Mouse (Mus musculus) liver, embryonic 11.5 days (tissue): ENCODE results near the gene Pold4. TPM values are rescaled to one million over a fixed set of nuclear protein-coding genes. Genes with fewer than 3 reads are reported as not detected.

Experiments
- ATAC-seq: fragments of 200-750 bp; cut with Nextera tagmentation; replicated peaks from 2 replicates; pipeline ENCODE4 v1.8.0; 2017; ENCODE audit warnings: moderate number of reproducible peaks, mild to moderate bottlenecking, moderate TSS enrichment, moderate library complexity; ENCODE audit not compliant: low FRiP score
- DNase-seq: peaks from one replicate; pipeline ENCODE4 v3.0.0-alpha.2; 2017; ENCODE audit warnings: low spot score
- H3K27ac ChIP-seq: fragments of 300-500 bp; sonication (generic); 2 replicates; pipeline ENCODE4 v1.5.1; 2014; ENCODE audit warnings: mild to moderate bottlenecking, low read depth, low read length, control low read depth
- H3K27me3 ChIP-seq: fragments of 300-500 bp; sonication (generic); replicated peaks from 2 replicates; pipeline ENCODE4 v1.6.1; 2014; ENCODE audit warnings: low read length, mixed read lengths; ENCODE audit not compliant: control insufficient read depth, insufficient read depth
- H3K36me3 ChIP-seq: fragments of 300-500 bp; sonication (generic); 2 replicates; pipeline ENCODE4 v1.6.1; 2014; ENCODE audit warnings: mild to moderate bottlenecking, low read length, moderate library complexity, mixed read lengths; ENCODE audit not compliant: control insufficient read depth, insufficient read depth
- H3K4me1 ChIP-seq: fragments of 300-500 bp; sonication (generic); replicated peaks from 2 replicates; pipeline ENCODE4 v1.6.1; 2014; ENCODE audit warnings: low read length, mixed read lengths; ENCODE audit not compliant: control insufficient read depth, insufficient read depth
- H3K4me2 ChIP-seq: fragments of 300-500 bp; sonication (generic); 2 replicates; pipeline ENCODE4 v1.6.1; 2014; ENCODE audit warnings: mild to moderate bottlenecking, control low read depth, moderate library complexity
- H3K4me3 ChIP-seq: fragments of 300-500 bp; sonication (generic); 2 replicates; pipeline ENCODE4 v1.5.1; 2014; ENCODE audit warnings: low read depth, low read length, control low read depth
- H3K9ac ChIP-seq: fragments of 300-500 bp; sonication (generic); 2 replicates; pipeline ENCODE4 v1.6.1; 2014; ENCODE audit warnings: low read depth, low read length, control low read depth
- H3K9me3 ChIP-seq: fragments of 300-500 bp; sonication (generic); 2 replicates; pipeline ENCODE4 v1.6.1; 2016; ENCODE audit warnings: low read length, inconsistent platforms, mixed read lengths; ENCODE audit not compliant: control insufficient read depth
- WGBS: fragments of 180-500 bp; shearing (Covaris S2); extraction: QIAGEN DNeasy Blood & Tissue Kit; methylation state at CpG from one replicate; pipeline ENCODE4 v1.1.7; 2014; 5-methylcytosine and 5-hydroxymethylcytosine counted together
- polyA plus RNA-seq: library from polyadenylated mRNA; unstranded; fragments of >200 nt; fragmentation: Nextera tagmentation; extraction: Ambion mirVana; gene quantifications from 2 replicates; pipeline ENCODE4 v1.2.1, GENCODE M21; 2014

Gene Pold4
- polyA plus RNA-seq, 1 experiment from 2014 or later, result 24.9 TPM

GRCm38 (mm10) chr19:4192251-4192985 lies 39.3 kb upstream of the Pold4 start:
- Histone ChIP-seq H3K9ac (peak overlapping the region; percentile 98), H3K9me3 (no peaks in the 10 kb centered on the region), H3K27ac (peak overlapping the region; percentile 90), H3K36me3 (peaks cover 36% of the 10 kb centered on the region), H3K4me2 (peak overlapping the region; percentile 95), H3K4me1 (peaks cover 37% of the 10 kb centered on the region), H3K27me3 (no peaks in the 10 kb centered on the region), H3K4me3 (peak overlapping the region; percentile 95)
- no peak for DNase-seq
- under 1% methylated on average over 50 of the region's 52 CpGs for whole genome bisulfite sequencing
- ATAC-seq, result peak; percentile 56

GRCm38 (mm10) chr19:4193129-4193528 lies 38.6 kb upstream of the Pold4 start:
- WGBS, result 55% methylated on average over 6 of the region's 6 CpGs
- peaks cover 37% of the 10 kb centered on the region for H3K36me3 ChIP-seq
- H3K27ac ChIP-seq, result peak overlapping the region; percentile 90; the same call in 1 of the 2 replicates
- ATAC-seq (no peak), DNase-seq (no peak)
- H3K4me2 ChIP-seq, result peak overlapping the region; percentile 95
- peak overlapping the region; percentile 98 for H3K9ac ChIP-seq
- no peaks in the 10 kb centered on the region for H3K9me3 ChIP-seq
- peak overlapping the region; percentile 95 for H3K4me3 ChIP-seq
- H3K27me3 ChIP-seq, result no peaks in the 10 kb centered on the region
- H3K4me1 ChIP-seq, result peaks cover 37% of the 10 kb centered on the region

DNA sequence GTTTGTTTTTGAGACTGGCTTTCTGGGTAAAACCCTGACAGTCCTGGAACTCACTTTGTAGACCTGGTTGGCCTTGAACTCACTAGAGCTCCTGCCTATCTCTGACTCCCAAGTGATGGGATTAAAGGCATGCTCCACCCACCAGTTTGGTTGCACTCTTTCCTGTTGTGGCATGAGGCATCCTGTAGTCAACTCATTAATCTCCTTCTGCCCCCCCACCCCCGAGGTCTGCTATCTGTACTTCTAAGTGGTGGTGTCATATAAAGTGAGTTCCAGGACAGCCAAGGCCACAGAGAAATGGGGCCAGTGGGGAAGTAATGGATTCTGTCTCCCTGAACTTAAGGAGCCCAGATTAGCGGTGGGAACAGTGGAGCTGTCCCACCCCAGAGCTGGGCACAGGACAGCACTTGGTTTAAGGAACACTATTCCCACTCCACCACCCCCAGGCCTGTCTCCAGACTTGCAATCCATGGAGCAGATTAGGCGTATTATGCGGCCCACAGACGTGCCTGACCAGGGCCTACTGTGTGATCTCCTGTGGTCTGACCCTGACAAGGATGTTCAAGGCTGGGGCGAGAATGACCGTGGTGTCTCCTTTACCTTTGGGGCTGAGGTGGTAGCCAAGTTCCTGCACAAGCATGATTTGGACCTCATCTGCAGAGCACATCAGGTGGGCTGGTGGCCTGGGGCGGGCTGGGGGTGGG lies 37.5 kb upstream of the Pold4 start:
- ATAC-seq, result no peak
- H3K27ac ChIP-seq, result no peak overlapping the region

GRCm38 (mm10) chr19:4194776-4195650 lies 36.7 kb upstream of the Pold4 start:
- H3K36me3 ChIP-seq, result peaks cover 44% of the 10 kb centered on the region
- no peak overlapping the region for H3K4me2 ChIP-seq
- no peaks in the 10 kb centered on the region for H3K27me3 ChIP-seq
- H3K4me3 ChIP-seq, result no peak overlapping the region; the same call in 1 of the 2 replicates
- DNase-seq, result no peak
- peaks cover 39% of the 10 kb centered on the region for H3K4me1 ChIP-seq
- no peak overlapping the region for H3K27ac ChIP-seq
- no peak overlapping the region for H3K9ac ChIP-seq
- no peaks in the 10 kb centered on the region for H3K9me3 ChIP-seq
- 81% methylated on average over 12 of the region's 12 CpGs for WGBS
- no peak for ATAC-seq

More for the DNA sequence above, 37.5 kb upstream of the Pold4 start:
- Histone ChIP-seq H3K4me1 (peaks cover 37% of the 10 kb centered on the region), H3K9me3 (no peaks in the 10 kb centered on the region), H3K9ac (no peak overlapping the region), H3K27me3 (no peaks in the 10 kb centered on the region), H3K36me3 (peaks cover 41% of the 10 kb centered on the region), H3K4me2 (peak overlapping the region; percentile 95), H3K4me3 (no peak overlapping the region; the same call in 1 of the 2 replicates)
- no peak for DNase-seq
- WGBS, result 82% methylated on average over 8 of the region's 8 CpGs

- H3K9ac ChIP-seq, result no peak overlapping the region; the same call in 1 of the 2 replicates
- ATAC-seq (no peak), DNase-seq (no peak)
- no peaks in the 10 kb centered on the region for H3K27me3 ChIP-seq
- no peak overlapping the region for H3K4me3 ChIP-seq
- H3K4me1 ChIP-seq, result peaks cover 40% of the 10 kb centered on the region
- H3K27ac ChIP-seq, result no peak overlapping the region
- H3K9me3 ChIP-seq, result no peaks in the 10 kb centered on the region
- no peak overlapping the region for H3K4me2 ChIP-seq
- WGBS, result 72% methylated on average over 2 of the region's 2 CpGs
- H3K36me3 ChIP-seq, result peaks cover 44% of the 10 kb centered on the region
Measured at GRCm38 (mm10) chr19:4196048-4196447, 35.7 kb upstream of the Pold4 start.

DNA sequence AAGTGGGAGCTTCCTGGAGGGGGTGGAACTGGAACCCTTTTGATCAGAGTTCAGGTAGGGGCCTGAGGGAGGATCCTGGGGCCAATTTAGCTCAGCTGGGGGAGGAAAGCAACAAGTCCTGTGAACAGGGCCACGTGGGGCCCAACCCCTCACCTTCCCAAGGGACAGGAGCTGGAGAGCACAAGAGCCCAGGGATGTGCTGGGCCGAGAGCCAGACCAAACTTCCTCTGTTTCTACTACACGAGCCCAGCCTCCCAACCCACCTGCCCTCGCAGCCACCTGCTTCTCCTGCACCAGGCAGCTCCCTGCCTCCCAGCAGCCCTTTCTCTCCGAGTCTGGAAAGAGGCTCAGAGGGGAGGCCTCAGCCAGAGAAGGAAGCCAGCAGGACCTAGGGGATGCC lies 35.2 kb upstream of the Pold4 start:
- Histone ChIP-seq H3K4me1 (peaks cover 35% of the 10 kb centered on the region), H3K4me2 (no peak overlapping the region), H3K27me3 (no peaks in the 10 kb centered on the region), H3K9me3 (no peaks in the 10 kb centered on the region), H3K27ac (no peak overlapping the region), H3K4me3 (no peak overlapping the region), H3K36me3 (peaks cover 44% of the 10 kb centered on the region), H3K9ac (peak overlapping the region; percentile 23; the same call in 1 of the 2 replicates)
- ATAC-seq, result no peak
- 64% methylated on average over 5 of the region's 5 CpGs for WGBS
- no peak for DNase-seq

GRCm38 (mm10) chr19:4197180-4197579 lies 34.5 kb upstream of the Pold4 start:
- no peak for ATAC-seq
- Histone ChIP-seq H3K4me3 (no peak overlapping the region), H3K4me2 (no peak overlapping the region), H3K4me1 (peaks cover 37% of the 10 kb centered on the region), H3K9me3 (no peaks in the 10 kb centered on the region), H3K36me3 (peaks cover 44% of the 10 kb centered on the region), H3K27ac (peak overlapping the region; percentile 50), H3K27me3 (no peaks in the 10 kb centered on the region), H3K9ac (no peak overlapping the region; the same call in 1 of the 2 replicates)
- DNase-seq, result no peak
- WGBS, result 73% methylated on average over 3 of the region's 3 CpGs

- DNase-seq (peak; percentile 95), ATAC-seq (peak; percentile 87)
- WGBS, result under 1% methylated on average over 34 of the region's 34 CpGs
- Histone ChIP-seq H3K27me3 (peaks cover 5% of the 10 kb centered on the region; the same call in 1 of the 2 replicates), H3K4me2 (peak within 1 kb of the TSS; percentile 94), H3K36me3 (peaks cover 15% of the 10 kb centered on the region), H3K4me3 (peak within 1 kb of the TSS; percentile 84), H3K9me3 (no peaks in the 10 kb centered on the region), H3K4me1 (peaks cover 19% of the 10 kb centered on the region), H3K9ac (peak within 1 kb of the TSS; percentile 93), H3K27ac (peak within 1 kb of the TSS; percentile 84)
Measured at GRCm38 (mm10) chr19:4201291-4201909, 30.3 kb upstream of the Pold4 start, which contains the start of gene Rad9a. TSS of gene Rad9a (minus strand) at chr19:4201662.
